Mouse (Mus musculus): ENCODE measurements around the gene Dmp1. TPM values are rescaled to one million over a fixed set of nuclear protein-coding genes. Genes with fewer than 3 reads are reported as not detected.

Dmp1 gene
- 0.03 and 0.04 TPM in 2 replicates for polyA plus RNA-seq (2012; rRNA removed)

GRCm38 (mm10) chr5:104202351-104202750 lies at the start of gene Dmp1:
Gene Dmp1 (plus strand): TSS chr5:104202613.
- DNase-seq (ENCODE audit: low spot score): no peak

- DNase-seq (ENCODE audit: low spot score): no peak
Measured at GRCm38 (mm10) chr5:104157701-104158100, 44.7 kb upstream of the Dmp1 start.

GRCm38 (mm10) chr5:104158332-104159052 lies 43.9 kb upstream of the Dmp1 start:
- no peak for DNase-seq (ENCODE audit: low spot score)

- DNase-seq (ENCODE audit: low spot score): no peak
Measured at GRCm38 (mm10) chr5:104160581-104160980, 41.8 kb upstream of the Dmp1 start.

GRCm38 (mm10) chr5:104161390-104161789 lies 41.0 kb upstream of the Dmp1 start:
- no peak for DNase-seq (ENCODE audit: low spot score)

- DNase-seq (ENCODE audit: low spot score): no peak
Measured at GRCm38 (mm10) chr5:104163536-104163935, 38.9 kb upstream of the Dmp1 start.

GRCm38 (mm10) chr5:104170412-104170811 lies 32.0 kb upstream of the Dmp1 start, which contains the start of gene Dspp:
Gene Dspp (plus strand): TSS chr5:104170712.
- DNase-seq (ENCODE audit: low spot score): no peak

- no peak for DNase-seq (ENCODE audit: low spot score)
Measured at GRCm38 (mm10) chr5:104173094-104173493, 29.3 kb upstream of the Dmp1 start.

- DNase-seq (ENCODE audit: low spot score): no peak
Measured at GRCm38 (mm10) chr5:104183743-104184142, 18.7 kb upstream of the Dmp1 start.

GRCm38 (mm10) chr5:104187281-104187680 lies 15.1 kb upstream of the Dmp1 start:
- no peak for DNase-seq (ENCODE audit: low spot score)

GRCm38 (mm10) chr5:104195086-104195485 lies 7.3 kb upstream of the Dmp1 start:
- DNase-seq (ENCODE audit: low spot score): no peak

- DNase-seq (ENCODE audit: low spot score): no peak
Measured at GRCm38 (mm10) chr5:104201153-104201950, 1.1 kb upstream of the Dmp1 start.

GRCm38 (mm10) chr5:104212531-104212930 lies 10.1 kb downstream of the Dmp1 start:
- DNase-seq (ENCODE audit: low spot score): no peak

- DNase-seq (ENCODE audit: low spot score): no peak
Measured at GRCm38 (mm10) chr5:104218926-104219325, 16.5 kb downstream of the Dmp1 start.

- no peak for DNase-seq (ENCODE audit: low spot score)
Measured at GRCm38 (mm10) chr5:104224299-104224698, 21.9 kb downstream of the Dmp1 start.

GRCm38 (mm10) chr5:104224750-104225149 lies 22.3 kb downstream of the Dmp1 start:
- DNase-seq (ENCODE audit: low spot score): no peak

GRCm38 (mm10) chr5:104228497-104228896 lies 26.1 kb downstream of the Dmp1 start:
- no peak for DNase-seq (ENCODE audit: low spot score)

GRCm38 (mm10) chr5:104236741-104237140 lies 34.3 kb downstream of the Dmp1 start:
- DNase-seq (ENCODE audit: low spot score): no peak

GRCm38 (mm10) chr5:104239674-104240378 lies 37.4 kb downstream of the Dmp1 start:
- no peak for DNase-seq (ENCODE audit: low spot score)

- no peak for DNase-seq (ENCODE audit: low spot score)
Measured at GRCm38 (mm10) chr5:104244261-104244660, 41.8 kb downstream of the Dmp1 start.

GRCm38 (mm10) chr5:104251811-104252210 lies 49.4 kb downstream of the Dmp1 start:
- DNase-seq (ENCODE audit: low spot score): no peak

GRCm38 (mm10) chr5:104256585-104256984 lies 54.2 kb downstream of the Dmp1 start:
- no peak for DNase-seq (ENCODE audit: low spot score)
